ENCODE assay signal across 8 mouse cellular contexts in the genomic region with DNA sequence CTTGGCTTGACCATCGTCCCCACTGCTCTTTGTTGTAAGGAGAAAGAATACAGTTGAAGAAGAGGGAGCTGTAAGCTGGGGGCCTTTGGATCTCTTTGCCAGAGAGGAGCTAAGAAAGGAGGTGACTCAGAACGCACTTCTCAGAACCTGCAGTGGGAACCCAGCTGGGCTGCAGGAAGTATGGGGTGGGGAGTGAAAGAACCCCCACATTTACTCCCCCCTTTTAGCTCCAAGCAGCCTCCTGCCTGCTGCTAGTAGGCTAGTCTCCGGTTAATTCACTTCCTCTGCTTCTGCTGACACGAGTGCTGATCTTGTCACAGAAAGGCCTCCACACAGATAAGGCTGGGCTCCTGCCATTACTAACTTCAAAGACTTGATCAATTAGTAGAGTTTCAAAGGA. TPM values are rescaled to one million over a fixed set of nuclear protein-coding genes. Genes with fewer than 3 reads are reported as not detected.
DNase-seq lines count a peak whose midpoint lies in the region; ATAC-seq lines count a peak whose summit lies in the region.

No protein-coding gene starts in this region.

- H3K4me3 ChIP-seq in heart, embryonic 13.5 days: no peak overlapping the region
- no peak overlapping the region for H3K4me3 ChIP-seq in forebrain, embryonic 14.5 days (ENCODE audit: low read depth, low read length)
- H3K4me3 ChIP-seq in macrophage (ENCODE audit: inconsistent target): no peak overlapping the region

- DNase-seq in heart, adult 8-10 months (ENCODE audit: low spot score): no peak
- peak; percentile 29 to 39 for DNase-seq in CD8-positive naive resting alpha-beta T cell, adult 2 months (ENCODE audit: low read depth in 2 of 2, low spot score in 2 of 2)
- DNase-seq in forebrain, embryonic 14.5 days (ENCODE audit: low spot score): no peak
- no peak for DNase-seq in embryo, embryonic 11 days
- DNase-seq in cerebellum, postnatal 10 days: no peak
- no peak for DNase-seq in cerebellum, adult 8-10 months

- H3K27ac ChIP-seq in heart, embryonic 13.5 days (replicated peaks): peak overlapping the region; percentile 63
- peak overlapping the region; percentile 84 for H3K27ac ChIP-seq in forebrain, embryonic 14.5 days (ENCODE audit: low read depth, low read length)
- peak overlapping the region; percentile 25 for H3K27ac ChIP-seq in macrophage

- no peaks in the 10 kb centered on the region for H3K79me2 ChIP-seq in macrophage (ENCODE audit: inconsistent target)

- H3K27me3 ChIP-seq in heart, embryonic 13.5 days (replicated peaks): no peaks in the 10 kb centered on the region
- H3K27me3 ChIP-seq in forebrain, embryonic 14.5 days (replicated peaks; ENCODE audit: control insufficient read depth, insufficient read depth, low read length): no peaks in the 10 kb centered on the region

- H3K4me2 ChIP-seq in heart, embryonic 13.5 days: 0 out of 2 replicates have a peak overlapping the region, but pooled peaks have one; percentile 2
- no peak overlapping the region for H3K4me2 ChIP-seq in forebrain, embryonic 14.5 days (ENCODE audit: low read length)

- WGBS in heart, embryonic 13.5 days: 6% methylated on average over 4 of the region's 4 CpGs
- 4% methylated on average over 4 of the region's 4 CpGs for WGBS in forebrain, embryonic 14.5 days
- 9% methylated on average over 4 of the region's 4 CpGs for WGBS in macrophage (ENCODE audit: missing documents)

- no peak for ATAC-seq in heart, embryonic 13.5 days (ENCODE audit: extremely low read depth, insufficient number of reproducible peaks, low FRiP score, low TSS enrichment)
- ATAC-seq in forebrain, embryonic 14.5 days: no peak

- H3K36me3 ChIP-seq in heart, embryonic 13.5 days: no peaks in the 10 kb centered on the region
- no peaks in the 10 kb centered on the region for H3K36me3 ChIP-seq in forebrain, embryonic 14.5 days (ENCODE audit: control insufficient read depth, insufficient read depth, low read length)
- no peaks in the 10 kb centered on the region for H3K36me3 ChIP-seq in macrophage (ENCODE audit: inconsistent target)

- no peaks in the 10 kb centered on the region for H3K9me3 ChIP-seq in heart, embryonic 13.5 days
- no peaks in the 10 kb centered on the region for H3K9me3 ChIP-seq in forebrain, embryonic 14.5 days (replicated peaks; ENCODE audit: control insufficient read depth, low read length)

- H3K9ac ChIP-seq in heart, embryonic 13.5 days: peak overlapping the region; percentile 48; the same call in 1 of the 2 replicates
- H3K9ac ChIP-seq in forebrain, embryonic 14.5 days (ENCODE audit: low read length): peak overlapping the region; percentile 26; the same call in 1 of the 2 replicates

- H3K4me1 ChIP-seq in heart, embryonic 13.5 days: peaks cover 82% of the 10 kb centered on the region
- peaks cover 49% of the 10 kb centered on the region for H3K4me1 ChIP-seq in forebrain, embryonic 14.5 days (ENCODE audit: control insufficient read depth, insufficient read depth, low read length)

RNA-seq across cellular contexts. Expression of gene Ier5, which starts 12.5 kb away (rescaled TPM):
- polyA plus RNA-seq in heart, embryonic 13.5 days (2015; fragmentation: Nextera tagmentation; extraction: Ambion mirVana): 3.6 and 3.8 TPM in 2 replicates
- 10 to 100 TPM; 10.3 to 22.4 (median 13.3) TPM for total RNA-seq in heart, adult 8-10 months (2022)
- 19.5 and 24.6 TPM in 2 replicates for polyA plus RNA-seq in forebrain, embryonic 14.5 days (2014; fragmentation: Nextera tagmentation; extraction: Ambion mirVana)
- 100 to 1,000 TPM in 15 of 26 experiments, 10 to 100 TPM in 11; 37.6 to 232 (median 114) TPM for total RNA-seq in macrophage (2018; cell fraction: chromatin; rRNA removed)
- total RNA-seq in macrophage (2018; cell fraction: cytosol; rRNA removed): 100 to 1,000 TPM in 16 of 26 experiments, 10 to 100 TPM in 10; 68.0 to 298 (median 132) TPM
- 100 to 1,000 TPM in 22 of 26 experiments, 10 to 100 TPM in 4; 58.9 to 356 (median 241) TPM for total RNA-seq in macrophage (2018; cell fraction: nucleus; rRNA removed)
- 24.7 to 56.1 TPM (median 49.7 TPM) in 3 replicates for polyA plus RNA-seq in macrophage (2018)

RNA-seq across cellular contexts. Expression of gene Mr1, which starts 59.7 kb away (rescaled TPM):
- 4.3 and 5.2 TPM in 2 replicates for polyA plus RNA-seq in heart, embryonic 13.5 days (2015; fragmentation: Nextera tagmentation; extraction: Ambion mirVana)
- 10 to 100 TPM in 2 of 4 experiments, 1 to 10 TPM in 2; 6.9 to 11.2 (median 8.7) TPM for total RNA-seq in heart, adult 8-10 months (2022)
- 0.80 and 1.2 TPM in 2 replicates for polyA plus RNA-seq in forebrain, embryonic 14.5 days (2014; fragmentation: Nextera tagmentation; extraction: Ambion mirVana)
- total RNA-seq in macrophage (2018; cell fraction: chromatin; rRNA removed): 10 to 100 TPM in 7 of 26 experiments, 1 to 10 TPM in 16, under 1 TPM in 3; 0.58 to 18.6 (median 4.8) TPM
- total RNA-seq in macrophage (2018; cell fraction: cytosol; rRNA removed): 10 to 100 TPM; 15.6 to 30.1 (median 23.0) TPM
- 10 to 100 TPM in 19 of 26 experiments, 1 to 10 TPM in 7; 2.9 to 43.4 (median 14.7) TPM for total RNA-seq in macrophage (2018; cell fraction: nucleus; rRNA removed)
- polyA plus RNA-seq in macrophage (2018): 15.5 to 37.2 TPM (median 30.0 TPM) in 3 replicates

Comparison
In these comparisons a context has a peak if more than half of its experiments do, and no peak if none do; other contexts are left out.
1. H3K27ac ChIP-seq: peak in every context shown above with its lines; median percentile 84 in forebrain, embryonic 14.5 days; 63 in heart, embryonic 13.5 days; 25 in macrophage.
2. DNase-seq: peak in CD8-positive naive resting alpha-beta T cell, adult 2 months (2 of 2); none in heart, adult 8-10 months (single experiment), forebrain, embryonic 14.5 days (single experiment), embryo, embryonic 11 days (single experiment), cerebellum, postnatal 10 days (0 of 2) and cerebellum, adult 8-10 months (single experiment).